Mouse (Mus musculus) hematopoietic stem cell, adult 5-6 weeks (primary cell): ENCODE data around the gene Clec16a. TPM values are rescaled to one million over a fixed set of nuclear protein-coding genes. Genes with fewer than 3 reads are reported as not detected.

Source experiments
- ATAC-seq, 2 experiments: fragments of 125-278 bp in 1 of 2; replicated peaks in 1 of 2; 2 replicates each; pipeline ENCODE4 v1.8.0; 2016 to 2017; ENCODE audit warnings: inconsistent platforms in 2 of 2, mild to moderate bottlenecking in 2 of 2, moderate number of reproducible peaks in 2 of 2, low read depth in 1 of 2, moderate TSS enrichment in 1 of 2; ENCODE audit not compliant: low FRiP score in 2 of 2, poor library complexity in 2 of 2, severe bottlenecking in 2 of 2, insufficient read depth in 1 of 2, low TSS enrichment in 1 of 2
- total RNA-seq: library from RNA; stranded (forward); fragments of 172-1452, 232-1000 nt; gene quantifications from 2 replicates; pipeline ENCODE4 v1.2.3, GENCODE M21; 2017

The Clec16a gene
- total RNA-seq, 1 experiment from 2014 or later, result 15.0 TPM

DNA sequence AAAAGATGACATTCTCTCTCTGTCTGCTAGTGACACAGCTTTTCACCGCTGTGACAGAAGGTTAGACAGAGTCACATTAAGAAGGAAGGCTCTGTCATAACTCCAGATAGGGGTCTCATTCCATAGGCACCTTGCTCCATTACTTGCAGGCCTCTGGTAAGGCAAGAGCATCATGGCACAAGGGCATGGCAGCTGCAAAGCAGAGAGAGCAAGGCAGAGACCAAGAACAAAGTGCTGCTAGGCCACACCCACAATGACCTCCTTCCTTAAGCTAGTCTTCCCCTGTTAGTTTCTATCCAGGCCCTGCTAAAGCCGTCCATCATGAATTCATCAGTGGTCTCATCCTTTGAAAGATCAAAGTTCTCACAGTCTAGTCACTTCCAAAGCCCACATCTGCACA is 170.5 kb downstream of the Clec16a start:
- ATAC-seq, result no peak

DNA sequence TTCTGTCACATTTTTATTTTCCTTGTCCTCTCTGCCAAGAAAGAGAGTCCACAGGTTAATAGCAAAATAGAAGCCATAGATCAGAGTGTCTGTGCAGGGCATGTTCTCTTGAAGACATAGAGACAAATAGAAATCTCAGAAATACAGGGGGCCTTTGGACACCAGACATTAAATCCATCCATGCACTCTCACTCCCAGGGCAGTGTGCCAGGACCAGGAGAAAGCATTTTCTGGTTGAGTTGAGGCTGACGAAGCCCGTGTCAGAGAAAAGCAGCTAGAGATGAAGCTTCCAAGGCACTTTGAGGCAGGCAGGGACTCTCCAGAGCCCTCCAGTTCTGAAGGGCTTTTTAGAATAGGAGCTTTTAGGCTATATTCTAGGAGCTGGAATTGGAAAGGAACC is 171.6 kb downstream of the Clec16a start:
- ATAC-seq, result no peak

DNA sequence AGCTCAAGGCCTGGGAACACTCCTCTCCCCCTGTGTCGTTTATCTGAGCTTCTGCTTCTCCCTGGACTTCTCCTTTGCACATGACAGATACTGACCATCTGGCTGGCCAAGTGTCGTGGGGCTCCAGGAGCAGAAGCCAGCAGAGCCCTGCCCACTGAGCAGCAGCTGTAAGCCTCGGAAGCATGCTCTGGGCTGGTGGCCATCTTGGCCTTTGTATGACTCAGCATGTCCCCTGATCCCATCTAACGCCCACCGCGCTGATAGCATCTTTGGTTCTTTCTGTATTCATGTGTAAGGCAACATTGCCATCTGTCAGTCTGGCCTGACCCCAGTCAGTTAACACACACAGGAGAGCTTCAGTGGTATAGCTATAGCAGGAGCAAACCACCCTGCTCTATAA is 174.8 kb downstream of the Clec16a start:
- ATAC-seq, result no peak

DNA sequence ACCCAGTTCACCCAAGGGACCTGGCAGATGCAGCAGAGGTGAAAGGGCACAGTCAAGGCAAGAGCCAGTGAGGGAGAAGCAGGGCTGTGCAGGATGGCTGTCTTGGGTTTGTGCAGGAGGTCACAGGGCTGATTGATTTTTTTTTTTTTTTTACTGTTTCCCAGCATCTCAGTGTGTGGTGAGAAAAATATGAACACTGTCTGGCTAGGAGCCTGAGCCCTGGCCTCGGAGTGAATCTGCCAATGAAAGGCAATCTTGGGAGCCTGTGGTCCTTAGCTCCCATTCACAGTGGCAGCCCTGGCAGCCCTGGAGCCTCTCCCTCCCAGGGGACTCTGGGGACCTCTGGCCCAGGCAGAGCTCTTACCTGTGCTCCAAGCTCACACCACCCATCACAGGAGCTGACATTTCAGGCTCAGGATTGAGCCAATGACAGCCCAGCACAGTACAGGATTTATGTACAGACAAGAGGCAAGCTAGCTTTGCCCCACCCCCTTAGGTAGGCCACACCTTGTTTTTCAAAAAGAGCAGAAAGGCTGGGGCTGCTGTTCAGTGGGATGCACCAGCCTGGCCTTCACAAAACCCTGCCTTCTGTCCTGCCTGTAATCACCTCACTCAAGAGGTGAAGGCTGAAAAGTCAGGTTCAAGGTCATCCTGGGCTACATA is 177.9 kb downstream of the Clec16a start:
- no peak for ATAC-seq

DNA sequence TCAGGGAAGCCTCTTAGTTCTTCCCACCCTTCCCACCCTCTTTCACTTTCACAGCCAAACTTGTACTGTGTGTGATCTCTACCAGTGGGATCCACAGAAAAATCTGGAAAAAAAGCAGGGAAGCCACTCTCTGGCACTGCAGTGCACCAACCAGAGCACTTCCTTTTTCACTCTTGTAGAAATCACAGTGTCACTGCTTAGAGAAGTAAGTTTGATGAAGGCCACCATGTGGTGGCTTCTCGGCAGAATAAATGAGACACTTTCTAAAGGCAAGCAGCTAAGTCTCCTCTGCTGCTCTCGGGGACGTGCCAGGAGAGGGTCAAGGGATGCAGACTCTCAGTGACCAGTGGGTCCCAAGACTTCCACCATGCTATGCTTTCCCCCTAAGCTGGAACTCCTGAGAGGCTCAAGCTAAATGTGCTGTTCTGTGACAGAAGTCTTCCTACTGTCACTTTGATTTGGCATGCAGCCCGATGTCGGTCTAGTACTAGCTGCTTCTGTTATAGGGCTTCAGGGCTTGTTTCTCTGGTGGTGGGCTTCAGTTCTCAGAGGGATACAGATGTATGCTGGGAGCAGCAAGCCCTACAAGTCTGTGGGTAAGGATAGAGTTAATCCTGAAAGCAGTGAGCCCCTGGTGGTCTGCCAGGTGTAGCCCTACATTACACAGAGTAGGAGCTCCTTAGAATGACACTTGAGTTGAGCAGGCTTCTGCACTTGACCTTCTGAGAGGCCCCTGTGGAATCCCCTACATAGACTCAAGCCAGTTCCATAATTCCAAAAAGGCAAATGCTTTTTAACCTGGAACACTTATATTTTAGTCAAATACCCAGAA is 178.9 kb downstream of the Clec16a start:
- peak; percentile 46 to 54; a peak in 2 of 4 replicates for ATAC-seq

DNA sequence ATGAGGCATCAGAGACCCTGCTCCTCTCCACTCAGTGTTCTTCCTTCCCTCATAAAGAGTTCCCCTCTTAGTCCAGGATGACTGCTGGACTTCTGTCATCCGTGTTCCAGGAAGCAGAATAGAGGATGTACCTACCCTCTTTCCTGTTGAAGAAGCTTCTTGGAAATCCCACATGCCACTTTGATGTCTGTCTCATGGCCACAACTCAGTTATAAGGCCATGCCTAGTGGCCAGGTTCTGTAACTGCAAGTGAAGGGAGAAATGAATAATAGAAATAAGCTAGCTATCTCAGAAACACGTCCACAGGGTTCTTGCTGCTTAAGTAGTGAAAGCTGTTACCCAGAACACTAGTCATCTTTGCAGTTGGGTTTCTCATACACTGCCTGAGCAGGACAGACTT is 180.0 kb downstream of the Clec16a start:
- ATAC-seq, result 0 out of 4 replicates have a peak, but pooled peaks of 1 of the 2 experiments have one; percentile 33

DNA sequence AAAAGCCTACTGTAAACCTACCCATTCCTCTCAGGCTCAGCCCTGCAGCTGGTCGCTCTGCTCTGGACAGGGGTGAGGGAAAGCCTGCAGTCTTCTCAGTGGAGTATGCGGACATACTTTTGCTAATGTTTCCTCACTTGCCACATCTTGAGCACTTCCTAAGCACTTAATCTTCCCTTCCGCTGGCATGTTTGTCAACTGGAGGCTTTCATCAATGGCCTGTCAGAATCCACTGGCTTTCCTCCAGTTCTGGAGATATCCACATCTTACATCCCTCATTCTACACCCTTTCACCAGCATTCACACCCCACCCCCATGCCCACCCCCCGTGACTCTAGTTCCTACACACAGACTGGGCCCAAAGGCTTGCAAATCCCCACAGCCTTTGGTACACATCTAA is 182.5 kb downstream of the Clec16a start:
- ATAC-seq, result no peak

DNA sequence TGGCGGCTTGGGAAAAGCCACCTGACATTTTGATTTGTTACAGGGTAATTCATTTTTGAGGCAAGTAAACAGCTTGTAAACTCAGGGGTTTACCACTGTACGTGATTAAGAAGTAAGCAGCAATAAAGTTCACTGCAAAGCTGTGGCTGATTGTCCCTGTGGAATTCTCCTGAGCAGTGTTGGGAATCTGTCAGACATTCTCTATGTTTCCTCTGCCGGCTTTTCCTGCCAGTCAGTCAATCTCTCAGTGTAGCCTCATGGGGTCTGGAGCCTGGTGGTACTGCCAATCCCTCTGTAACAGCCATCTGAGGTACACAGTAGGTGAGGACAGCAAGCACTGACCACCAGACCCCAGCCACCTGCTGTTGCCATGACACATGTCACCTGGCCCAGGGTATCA is 183.7 kb downstream of the Clec16a start:
- ATAC-seq, result no peak

DNA sequence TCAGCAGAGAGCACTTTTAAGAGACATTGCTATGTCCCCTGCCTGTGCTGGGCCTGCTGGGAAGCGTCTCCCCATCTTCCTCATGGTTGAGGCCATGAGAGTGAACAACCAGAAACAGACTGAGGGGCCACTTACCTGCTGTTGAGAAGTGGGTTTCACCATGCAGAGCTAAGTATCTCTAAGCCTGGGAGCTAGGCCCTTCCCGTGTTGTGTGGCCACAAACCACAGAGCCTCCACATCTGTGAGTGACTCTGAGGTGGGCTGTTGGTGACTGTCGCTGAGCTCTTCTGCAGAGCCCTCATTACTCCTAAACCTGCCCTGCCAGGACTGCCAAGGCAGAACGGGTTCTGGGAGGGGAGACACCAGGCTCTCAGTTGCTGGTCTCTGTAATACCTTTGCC is 185.8 kb downstream of the Clec16a start:
- ATAC-seq, result peak; percentile 41 to 58; a peak in 3 of 4 replicates

DNA sequence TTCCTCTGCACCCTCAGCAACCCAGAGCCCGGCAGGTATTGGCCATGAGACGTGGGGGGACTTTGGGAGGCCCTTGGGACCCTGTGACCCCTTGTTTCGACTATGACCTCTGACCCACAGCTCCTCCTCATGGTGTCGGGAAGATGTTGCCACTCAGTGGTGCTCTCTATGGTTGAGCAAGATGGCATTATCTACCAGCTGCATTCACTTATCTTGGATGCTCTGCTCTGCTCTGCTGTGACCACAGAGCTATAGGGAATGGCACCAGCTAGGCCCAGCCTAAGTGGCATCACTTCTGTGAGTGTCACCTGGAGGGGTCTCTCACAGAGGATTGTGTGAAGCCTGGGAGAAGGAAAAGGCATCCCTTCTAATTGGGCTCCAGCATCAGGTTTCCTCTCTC is 186.6 kb downstream of the Clec16a start:
- no peak for ATAC-seq

DNA sequence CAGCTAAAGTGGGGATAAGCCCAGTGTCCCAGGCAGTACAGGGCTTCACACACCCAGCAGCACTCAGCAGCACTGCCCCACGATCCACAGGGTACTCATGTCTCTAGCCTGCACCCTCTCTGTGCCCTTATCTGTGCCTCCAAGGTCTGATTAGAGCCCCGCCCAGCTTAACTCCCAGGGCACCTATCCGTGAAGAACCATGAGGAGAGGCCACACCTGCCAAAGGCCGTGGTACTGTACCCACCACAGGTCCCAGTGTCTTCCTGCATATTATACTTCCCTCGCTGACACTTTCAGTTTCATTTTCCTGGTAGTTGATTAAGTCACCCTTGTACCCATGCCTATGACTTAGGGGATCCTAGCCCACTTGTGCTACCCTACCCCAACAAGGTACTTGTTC is 187.3 kb downstream of the Clec16a start:
- peak; percentile 42 to 63 for ATAC-seq

DNA sequence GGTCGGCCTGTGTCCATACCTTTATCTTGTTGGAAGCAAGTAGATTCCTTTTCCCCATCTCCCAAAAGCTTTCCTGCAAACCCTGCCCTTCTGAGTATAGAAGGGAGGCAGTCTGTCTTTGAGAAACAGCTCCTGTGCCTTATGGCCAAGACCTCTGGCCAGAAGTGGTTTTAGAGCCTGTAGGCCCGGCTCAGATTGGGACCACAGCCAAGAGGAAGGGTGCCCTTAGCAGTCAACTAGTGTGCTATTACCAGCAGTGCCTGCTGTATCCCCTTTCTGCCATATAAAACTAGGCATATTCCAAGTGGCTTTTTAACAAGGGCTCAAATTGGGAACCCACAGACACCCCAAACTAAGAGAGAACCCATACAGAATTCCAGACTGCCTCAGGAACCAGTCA is 190.6 kb downstream of the Clec16a start:
- no peak for ATAC-seq

DNA sequence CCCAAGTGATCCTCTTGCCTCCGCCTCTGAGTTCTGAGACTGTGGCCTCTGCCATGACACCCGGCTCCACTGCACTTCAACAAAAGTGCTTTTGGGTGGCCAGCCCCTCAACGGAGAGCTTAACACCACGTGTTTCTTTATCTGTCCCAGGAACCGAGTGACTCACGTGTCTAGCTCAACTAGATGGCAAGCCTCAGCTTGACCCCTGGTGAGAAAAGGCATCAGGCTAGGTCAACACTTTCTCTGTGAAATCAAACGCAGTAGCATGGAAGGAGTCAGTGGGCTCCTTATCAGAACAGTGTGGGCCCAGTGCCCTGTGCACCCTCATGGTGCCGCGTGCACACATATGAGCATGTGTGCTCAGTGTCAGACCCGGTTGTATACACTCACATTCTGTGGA is 191.2 kb downstream of the Clec16a start:
- ATAC-seq, result no peak

DNA sequence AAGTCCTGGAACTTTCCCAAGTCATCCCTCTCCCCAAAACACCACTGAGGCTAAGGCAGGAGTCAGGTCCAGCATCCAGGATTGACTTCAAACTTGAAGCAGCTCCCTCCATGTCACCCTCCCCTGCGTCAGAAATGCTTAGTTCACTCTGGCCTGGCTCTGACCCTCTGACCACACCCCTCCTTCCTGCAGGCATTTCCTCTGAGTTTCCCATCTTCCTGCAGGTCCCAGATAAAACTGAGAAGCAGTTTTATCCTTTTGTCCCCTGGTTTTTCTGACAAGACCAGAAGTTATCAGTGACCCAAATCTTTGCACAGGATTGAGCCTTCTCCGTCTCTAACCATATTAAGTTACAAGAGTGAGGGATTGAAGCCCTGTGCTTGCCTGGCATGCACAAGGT is 192.4 kb downstream of the Clec16a start:
- peak; percentile 52 to 57 for ATAC-seq

DNA sequence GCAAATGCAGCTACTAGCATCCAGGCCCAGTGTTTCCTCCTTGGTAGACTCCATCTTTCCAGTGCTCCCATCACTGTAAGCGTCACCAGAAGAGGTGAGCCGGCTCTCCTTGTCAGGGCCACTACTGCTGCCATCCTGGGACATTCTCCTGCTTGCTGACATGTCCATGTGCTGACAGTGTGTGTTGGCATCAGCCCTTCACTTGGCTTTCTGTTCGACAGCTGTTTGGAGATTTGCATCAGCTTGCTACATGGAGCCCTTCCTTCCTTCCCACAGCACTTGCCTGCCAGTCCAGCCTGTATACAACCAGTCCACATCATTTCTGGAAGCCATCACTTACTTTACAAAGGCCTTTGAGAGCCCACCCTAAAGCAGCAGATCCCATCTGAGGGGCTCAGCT is 193.7 kb downstream of the Clec16a start:
- no peak for ATAC-seq

DNA sequence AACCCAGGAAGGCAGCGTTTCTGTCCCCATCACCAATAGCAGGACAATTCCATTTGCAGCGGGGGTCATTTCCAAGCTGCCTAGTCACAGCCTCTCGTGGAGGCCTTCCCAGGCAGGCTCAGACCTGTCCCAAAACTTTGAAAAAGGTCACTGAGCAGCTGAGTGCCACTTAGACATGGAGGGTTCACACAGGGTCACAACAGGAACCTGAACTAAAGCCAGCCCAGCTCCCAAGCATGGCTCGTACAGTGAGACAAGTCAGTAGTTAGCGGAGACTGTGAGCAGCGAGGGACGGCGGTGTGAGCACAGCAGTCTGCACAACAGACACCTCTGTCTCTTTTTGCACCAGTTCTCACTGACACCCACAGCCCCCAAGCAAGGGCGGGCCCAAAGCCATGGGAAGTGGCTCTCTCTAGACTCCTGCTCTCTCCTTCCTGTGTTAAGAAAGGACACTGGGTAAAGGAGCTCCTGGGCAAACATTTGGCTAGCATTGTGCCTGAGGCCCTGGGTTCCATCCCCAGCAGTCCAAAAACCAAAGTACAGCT is 194.8 kb downstream of the Clec16a start:
- ATAC-seq, result no peak

DNA sequence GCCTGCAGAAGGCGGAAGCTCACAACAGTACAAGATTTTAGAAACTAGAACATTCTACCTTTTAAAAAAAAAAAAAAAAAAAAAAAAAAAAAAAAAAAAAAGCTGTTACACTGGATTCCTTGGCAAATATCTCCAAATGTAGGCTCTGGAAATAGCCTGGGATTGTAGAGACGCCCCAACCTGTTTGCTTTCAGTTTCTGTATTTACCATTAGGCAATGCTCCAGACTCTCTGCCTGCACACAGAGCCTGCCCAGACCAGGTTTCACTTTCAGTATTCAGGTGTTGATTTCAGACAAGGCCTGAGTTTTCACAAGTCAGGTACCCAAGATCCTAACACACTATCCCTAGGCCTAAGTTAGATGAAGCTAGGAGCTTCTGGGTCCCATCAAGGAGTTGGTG is 195.9 kb downstream of the Clec16a start:
- peak; percentile 34 to 52; a peak in 3 of 4 replicates for ATAC-seq

DNA sequence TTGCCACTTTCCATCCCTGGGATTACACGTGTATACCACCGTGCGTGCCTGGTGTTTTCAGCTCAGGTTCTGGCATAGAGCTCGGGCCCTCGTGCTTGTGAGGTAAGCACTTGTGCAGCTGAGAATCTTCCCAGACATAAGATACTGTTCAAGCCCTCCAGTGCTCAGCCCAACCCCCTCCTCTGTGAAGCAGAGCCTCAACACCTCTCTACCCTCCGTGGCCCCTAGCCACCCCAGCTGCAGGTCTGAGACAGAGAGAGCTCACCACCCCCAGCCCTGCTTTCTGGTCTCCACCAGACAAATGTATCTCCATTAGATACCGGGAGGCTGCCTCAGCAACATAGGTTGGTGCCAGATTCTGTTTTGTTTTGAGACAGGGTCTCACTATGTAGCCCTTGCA is 204.1 kb downstream of the Clec16a start:
- no peak for ATAC-seq
